Mouse (Mus musculus) embryonic fibroblast, embryonic 13.5 days (primary cell): ENCODE measurements around the gene Olfr808.

Source experiments
- CTCF ChIP-seq: IDR thresholded peaks from 2 replicates; pipeline ENCODE4 v1.5.1; 2011; ENCODE audit warnings: mild to moderate bottlenecking, control low read depth, low read length, moderate library complexity, borderline replicate concordance; ENCODE audit not compliant: insufficient read depth
- POLR2A ChIP-seq: IDR thresholded peaks from 2 replicates; pipeline ENCODE4 v1.6.1; 2011; ENCODE audit warnings: low read depth, mild to moderate bottlenecking, control low read depth, low read length, moderate library complexity

GRCm38 (mm10) chr10:129778123-129778522 is 12.8 kb downstream of the Olfr808 start:
- TF ChIP-seq CTCF: no peak
- TF ChIP-seq POLR2A: no peak
